Mouse (Mus musculus) neural tube, embryonic 12.5 days (tissue): ENCODE measurements around the gene Kcng1. TPM values are rescaled to one million over a fixed set of nuclear protein-coding genes. Genes with fewer than 3 reads are reported as not detected.

Experiments
- ATAC-seq: fragments of 200-750 bp; cut with Nextera tagmentation; 2 replicates; pipeline ENCODE4 v1.8.0; 2017; ENCODE audit warnings: low read depth, mild to moderate bottlenecking, moderate TSS enrichment, moderate library complexity; ENCODE audit not compliant: low FRiP score
- H3K27ac ChIP-seq: fragments of 300-500 bp; sonication (generic); 2 replicates; pipeline ENCODE4 v1.5.1; 2016
- H3K27me3 ChIP-seq: fragments of 300-500 bp; sonication (generic); replicated peaks from 2 replicates; pipeline ENCODE4 v1.6.1; 2016; ENCODE audit warnings: mild to moderate bottlenecking
- H3K36me3 ChIP-seq: fragments of 300-500 bp; sonication (generic); 2 replicates; pipeline ENCODE4 v1.6.1; 2016; ENCODE audit warnings: mild to moderate bottlenecking
- H3K4me1 ChIP-seq: fragments of 300-500 bp; sonication (generic); 2 replicates; pipeline ENCODE4 v1.6.1; 2016
- H3K4me2 ChIP-seq: fragments of 300-500 bp; sonication (generic); replicated peaks from 2 replicates; pipeline ENCODE4 v1.6.1; 2016; ENCODE audit warnings: mild to moderate bottlenecking
- H3K4me3 ChIP-seq: fragments of 300-500 bp; sonication (generic); 2 replicates; pipeline ENCODE4 v1.5.1; 2016
- H3K9ac ChIP-seq: fragments of 300-500 bp; sonication (generic); 2 replicates; pipeline ENCODE4 v1.6.1; 2016; ENCODE audit warnings: mild to moderate bottlenecking
- H3K9me3 ChIP-seq: fragments of 300-500 bp; sonication (generic); 2 replicates; pipeline ENCODE4 v1.6.1; 2016; ENCODE audit warnings: mild to moderate bottlenecking
- WGBS: fragments of 180-500 bp; shearing (Covaris S2); methylation state at CpG from one replicate; pipeline ENCODE4 v1.1.7; 2016; 5-methylcytosine and 5-hydroxymethylcytosine counted together
- polyA plus RNA-seq: library from polyadenylated mRNA; unstranded; fragments of >200 nt; fragmentation: Nextera tagmentation; extraction: Ambion mirVana; gene quantifications from 2 replicates; pipeline ENCODE4 v1.2.1, GENCODE M21; 2016

The Kcng1 gene
- polyA plus RNA-seq, result 0.42 and 0.48 TPM in 2 replicates

- peaks cover 54% of the 10 kb centered on the region for H3K27me3 ChIP-seq
- H3K4me2 ChIP-seq, result peak within 1 kb of the TSS; percentile 90
- ATAC-seq, result peak; percentile 29; the same call in 1 of the 2 replicates
- H3K9ac ChIP-seq, result peak within 1 kb of the TSS; percentile 54
- peak within 1 kb of the TSS; percentile 45 for H3K4me3 ChIP-seq
- peaks cover 22% of the 10 kb centered on the region for H3K4me1 ChIP-seq
- H3K27ac ChIP-seq, result no peak within 1 kb of the TSS
- 12% methylated on average over 12 of the region's 12 CpGs for WGBS
- no peaks in the 10 kb centered on the region; the same call in 1 of the 2 replicates for H3K9me3 ChIP-seq
- H3K36me3 ChIP-seq, result no peaks in the 10 kb centered on the region
Observed at GRCm38 (mm10) chr2:168281582-168281981, at the start of gene Kcng1. Gene Kcng1 (minus strand): TSS chr2:168281736.

- H3K4me2 ChIP-seq, result no peak overlapping the region
- ATAC-seq, result no peak
- 74% methylated on average over 11 of the region's 11 CpGs for WGBS
- no peak overlapping the region for H3K4me3 ChIP-seq
- H3K9me3 ChIP-seq, result no peaks in the 10 kb centered on the region
- no peaks in the 10 kb centered on the region for H3K27me3 ChIP-seq
- H3K27ac ChIP-seq, result no peak overlapping the region
- no peak overlapping the region for H3K9ac ChIP-seq
- no peaks in the 10 kb centered on the region for H3K4me1 ChIP-seq
- H3K36me3 ChIP-seq, result no peaks in the 10 kb centered on the region
Observed at GRCm38 (mm10) chr2:168330421-168331070, 49.0 kb upstream of the Kcng1 start.

GRCm38 (mm10) chr2:168321716-168322374 is 40.3 kb upstream of the Kcng1 start:
- no peaks in the 10 kb centered on the region for H3K36me3 ChIP-seq
- H3K27ac ChIP-seq, result no peak overlapping the region
- 58% methylated on average over 10 of the region's 10 CpGs for WGBS
- no peaks in the 10 kb centered on the region for H3K4me1 ChIP-seq
- H3K27me3 ChIP-seq, result no peaks in the 10 kb centered on the region; the same call in 1 of the 2 replicates
- H3K9ac ChIP-seq, result no peak overlapping the region
- ATAC-seq, result no peak
- no peak overlapping the region for H3K4me2 ChIP-seq
- no peak overlapping the region for H3K4me3 ChIP-seq
- no peaks in the 10 kb centered on the region for H3K9me3 ChIP-seq

GRCm38 (mm10) chr2:168320388-168321182 is 39.0 kb upstream of the Kcng1 start:
- Histone ChIP-seq H3K4me1 (no peaks in the 10 kb centered on the region), H3K27me3 (no peaks in the 10 kb centered on the region; the same call in 1 of the 2 replicates), H3K9me3 (no peaks in the 10 kb centered on the region), H3K27ac (no peak overlapping the region), H3K4me2 (no peak overlapping the region), H3K36me3 (no peaks in the 10 kb centered on the region), H3K9ac (no peak overlapping the region), H3K4me3 (no peak overlapping the region)
- WGBS, result 76% methylated on average over 17 of the region's 17 CpGs
- ATAC-seq, result no peak

GRCm38 (mm10) chr2:168314646-168315446 is 33.3 kb upstream of the Kcng1 start:
- Histone ChIP-seq H3K27ac (no peak overlapping the region), H3K9ac (no peak overlapping the region), H3K4me1 (no peaks in the 10 kb centered on the region), H3K4me2 (no peak overlapping the region), H3K4me3 (no peak overlapping the region), H3K27me3 (no peaks in the 10 kb centered on the region), H3K36me3 (no peaks in the 10 kb centered on the region), H3K9me3 (no peaks in the 10 kb centered on the region)
- WGBS, result 70% methylated on average over 16 of the region's 16 CpGs
- ATAC-seq, result no peak

- ATAC-seq, result no peak
Observed at GRCm38 (mm10) chr2:168312504-168312903, 31.0 kb upstream of the Kcng1 start.

GRCm38 (mm10) chr2:168311006-168311405 is 29.5 kb upstream of the Kcng1 start:
- Histone ChIP-seq H3K9ac (no peak overlapping the region), H3K4me3 (no peak overlapping the region), H3K9me3 (no peaks in the 10 kb centered on the region), H3K27me3 (no peaks in the 10 kb centered on the region), H3K36me3 (no peaks in the 10 kb centered on the region), H3K4me1 (no peaks in the 10 kb centered on the region), H3K27ac (no peak overlapping the region), H3K4me2 (no peak overlapping the region)
- WGBS, result 95% methylated on average over 16 of the region's 16 CpGs
- ATAC-seq, result no peak

More at GRCm38 (mm10) chr2:168312504-168312903, 31.0 kb upstream of the Kcng1 start:
- Histone ChIP-seq H3K4me2 (no peak overlapping the region), H3K9me3 (no peaks in the 10 kb centered on the region), H3K27ac (no peak overlapping the region), H3K4me1 (no peaks in the 10 kb centered on the region), H3K36me3 (no peaks in the 10 kb centered on the region), H3K4me3 (no peak overlapping the region), H3K27me3 (no peaks in the 10 kb centered on the region), H3K9ac (no peak overlapping the region)
- 50% methylated on average over 4 of the region's 4 CpGs for WGBS

GRCm38 (mm10) chr2:168308916-168309315 is 27.4 kb upstream of the Kcng1 start:
- no peak for ATAC-seq
- no peaks in the 10 kb centered on the region for H3K27me3 ChIP-seq
- no peak overlapping the region for H3K27ac ChIP-seq
- H3K36me3 ChIP-seq, result no peaks in the 10 kb centered on the region
- no peaks in the 10 kb centered on the region for H3K9me3 ChIP-seq
- WGBS, result 83% methylated on average over 7 of the region's 7 CpGs
- no peak overlapping the region for H3K9ac ChIP-seq
- H3K4me3 ChIP-seq, result no peak overlapping the region
- no peak overlapping the region for H3K4me2 ChIP-seq
- no peaks in the 10 kb centered on the region for H3K4me1 ChIP-seq

- no peak for ATAC-seq
- WGBS, result 88% methylated on average over 8 of the region's 8 CpGs
- no peaks in the 10 kb centered on the region for H3K27me3 ChIP-seq
Observed at GRCm38 (mm10) chr2:168299650-168300049, 18.1 kb upstream of the Kcng1 start.

GRCm38 (mm10) chr2:168296530-168296929 is 15.0 kb upstream of the Kcng1 start:
- Histone ChIP-seq H3K27ac (no peak overlapping the region), H3K9ac (no peak overlapping the region), H3K27me3 (no peaks in the 10 kb centered on the region), H3K9me3 (no peaks in the 10 kb centered on the region), H3K4me3 (no peak overlapping the region), H3K4me2 (no peak overlapping the region), H3K4me1 (no peaks in the 10 kb centered on the region), H3K36me3 (no peaks in the 10 kb centered on the region)
- ATAC-seq, result no peak
- WGBS, result 86% methylated on average over 10 of the region's 10 CpGs

More at GRCm38 (mm10) chr2:168299650-168300049, 18.1 kb upstream of the Kcng1 start:
- H3K4me1 ChIP-seq, result no peaks in the 10 kb centered on the region
- H3K4me3 ChIP-seq, result no peak overlapping the region
- no peak overlapping the region for H3K9ac ChIP-seq
- H3K36me3 ChIP-seq, result no peaks in the 10 kb centered on the region
- no peak overlapping the region for H3K27ac ChIP-seq
- H3K4me2 ChIP-seq, result no peak overlapping the region
- H3K9me3 ChIP-seq, result no peaks in the 10 kb centered on the region

- no peak overlapping the region for H3K4me2 ChIP-seq
- no peaks in the 10 kb centered on the region for H3K36me3 ChIP-seq
- H3K27ac ChIP-seq, result no peak overlapping the region
- no peaks in the 10 kb centered on the region for H3K4me1 ChIP-seq
- WGBS, result 52% methylated on average over 6 of the region's 6 CpGs
- H3K9ac ChIP-seq, result no peak overlapping the region
- H3K9me3 ChIP-seq, result 0 out of 2 replicates have a peak, but pooled peaks cover 3% of the 10 kb centered on the region
- no peaks in the 10 kb centered on the region for H3K27me3 ChIP-seq
- no peak for ATAC-seq
- H3K4me3 ChIP-seq, result no peak overlapping the region
Observed at GRCm38 (mm10) chr2:168292521-168292920, 11.0 kb upstream of the Kcng1 start.
